Mouse (Mus musculus) cerebellum, adult 2 months (tissue): ENCODE results near the gene Lrcol1. TPM values are rescaled to one million over a fixed set of nuclear protein-coding genes. Genes with fewer than 3 reads are reported as not detected.

Source experiments
- DNase-seq, 2 experiments: peaks; one replicate each; pipeline ENCODE4 v3.0.0; 2021
- H3K27ac ChIP-seq: fragments of 200-500 bp; 2 replicates; pipeline ENCODE4 v1.5.1; 2012; ENCODE audit warnings: low read length, control low read depth, inconsistent platforms; ENCODE audit not compliant: insufficient read depth
- H3K27me3 ChIP-seq: fragments of 200-500 bp; 2 replicates; pipeline ENCODE4 v1.6.1; 2012; ENCODE audit warnings: inconsistent platforms, mild to moderate bottlenecking, low read length, moderate library complexity; ENCODE audit not compliant: control insufficient read depth, insufficient read depth
- H3K4me1 ChIP-seq: fragments of 200-500 bp; 2 replicates; pipeline ENCODE4 v1.6.1; 2011; ENCODE audit warnings: low read length; ENCODE audit not compliant: control insufficient read depth, insufficient read depth
- H3K4me3 ChIP-seq: fragments of 200-500 bp; replicated peaks from 2 replicates; pipeline ENCODE3; 2011; ENCODE audit warnings: mild to moderate bottlenecking, low read depth, low read length, control low read depth; ENCODE audit not compliant: insufficient read depth
- CTCF ChIP-seq: fragments of 200-500 bp; IDR thresholded peaks from 2 replicates; pipeline ENCODE4 v1.5.1; 2011; ENCODE audit warnings: low read depth, mild to moderate bottlenecking, control low read depth, low read length, moderate library complexity, borderline replicate concordance; ENCODE audit not compliant: insufficient read depth
- POLR2A ChIP-seq: fragments of 200-500 bp; IDR thresholded peaks from 2 replicates; pipeline ENCODE4 v1.6.1; 2011; ENCODE audit warnings: low read length, control low read depth, borderline replicate concordance; ENCODE audit not compliant: insufficient read depth
- WGBS: fragments of 180-500 bp; shearing (Covaris S2); methylation state at CpG from one replicate; pipeline ENCODE4 v1.1.7; 2018; 5-methylcytosine and 5-hydroxymethylcytosine counted together
- polyA plus RNA-seq: library from polyadenylated mRNA; depleted of rRNA; stranded (reverse); fragments of >200 nt; gene quantifications from 2 replicates; pipeline ENCODE4 v1.2.3, GENCODE M21; 2012; rRNA removed

The Lrcol1 gene
- polyA plus RNA-seq, 1 experiment = not detected

GRCm38 (mm10) chr5:110387332-110387731 lies 42.8 kb downstream of the Lrcol1 start:
- DNase-seq = no peak
- 56% methylated on average over 8 of the region's 8 CpGs for WGBS
- Histone ChIP-seq H3K27me3 (no peaks in the 10 kb centered on the region), H3K4me3 (peak overlapping the region; percentile 43), H3K27ac (no peak overlapping the region), H3K4me1 (peaks cover 46% of the 10 kb centered on the region)
- TF ChIP-seq POLR2A (no peak), CTCF (no peak)

GRCm38 (mm10) chr5:110390631-110391030 lies 46.1 kb downstream of the Lrcol1 start:
- Histone ChIP-seq H3K27ac (no peak overlapping the region), H3K4me1 (peaks cover 64% of the 10 kb centered on the region), H3K4me3 (no peak overlapping the region), H3K27me3 (no peaks in the 10 kb centered on the region)
- WGBS = 31% methylated on average over 4 of the region's 4 CpGs
- DNase-seq = peak; percentile 73 to 84
- no peak for TF ChIP-seq CTCF
- no peak for TF ChIP-seq POLR2A

GRCm38 (mm10) chr5:110392727-110393126 lies 48.2 kb downstream of the Lrcol1 start:
- TF ChIP-seq POLR2A (no peak), CTCF (no peak)
- Histone ChIP-seq H3K27me3 (no peaks in the 10 kb centered on the region), H3K4me1 (peaks cover 69% of the 10 kb centered on the region), H3K4me3 (no peak overlapping the region), H3K27ac (peak overlapping the region; percentile 51)
- DNase-seq = peak; percentile 82 to 87
- 7% methylated on average over 5 of the region's 5 CpGs for WGBS

- Histone ChIP-seq H3K27me3 (no peaks in the 10 kb centered on the region), H3K4me1 (peaks cover 62% of the 10 kb centered on the region), H3K4me3 (no peak overlapping the region), H3K27ac (peak overlapping the region; percentile 89)
- TF ChIP-seq POLR2A (no peak), CTCF (no peak)
- 14% methylated on average over 5 of the region's 5 CpGs for WGBS
- peak; percentile 86 to 90 for DNase-seq
Observed at GRCm38 (mm10) chr5:110395006-110395661, 50.6 kb downstream of the Lrcol1 start.

- peak; percentile 53 to 70 for DNase-seq
- Histone ChIP-seq H3K27me3 (no peaks in the 10 kb centered on the region), H3K4me3 (no peak overlapping the region), H3K27ac (no peak overlapping the region), H3K4me1 (peaks cover 12% of the 10 kb centered on the region)
- 20% methylated on average over 8 of the region's 8 CpGs for WGBS
- TF ChIP-seq POLR2A (no peak), CTCF (no peak)
Observed at GRCm38 (mm10) chr5:110401101-110401500, 56.6 kb downstream of the Lrcol1 start.

GRCm38 (mm10) chr5:110402557-110402956 lies 58.0 kb downstream of the Lrcol1 start:
- no peak overlapping the region for H3K27ac ChIP-seq
- TF ChIP-seq CTCF = no peak
- TF ChIP-seq POLR2A = no peak
- no peak overlapping the region for H3K4me3 ChIP-seq
- WGBS = 94% methylated on average over 2 of the region's 2 CpGs
- peaks cover 18% of the 10 kb centered on the region for H3K4me1 ChIP-seq
- DNase-seq = no peak
- H3K27me3 ChIP-seq = no peaks in the 10 kb centered on the region

- no peaks in the 10 kb centered on the region for H3K27me3 ChIP-seq
- TF ChIP-seq CTCF (no peak), POLR2A (no peak)
- 54% methylated on average over 3 of the region's 3 CpGs for WGBS
- H3K4me3 ChIP-seq = no peak overlapping the region
- H3K27ac ChIP-seq = no peak overlapping the region
- no peak for DNase-seq
- H3K4me1 ChIP-seq = peaks cover 22% of the 10 kb centered on the region
Observed at GRCm38 (mm10) chr5:110403931-110404330, 59.4 kb downstream of the Lrcol1 start.

Other genes starting within 250 kb of the Lrcol1 start
- gene Plcxd1, start 244.8 kb upstream of the Lrcol1 start, polyA plus RNA-seq = 7.2 and 7.8 TPM in 2 replicates
- gene Gtpbp6, start 236.5 kb upstream of the Lrcol1 start, polyA plus RNA-seq = 145 and 152 TPM in 2 replicates
- 7.0 and 7.5 TPM in 2 replicates for gene Zfp605, start 234.6 kb upstream of the Lrcol1 start, polyA plus RNA-seq
- 100 and 105 TPM in 2 replicates for gene Chfr, start 208.9 kb upstream of the Lrcol1 start, polyA plus RNA-seq
- 21.7 and 22.5 TPM in 2 replicates for gene Golga3, start 168.0 kb upstream of the Lrcol1 start, polyA plus RNA-seq
- gene Ankle2, start 113.7 kb upstream of the Lrcol1 start, polyA plus RNA-seq = 22.8 and 23.5 TPM in 2 replicates
- 39.7 and 41.6 TPM in 2 replicates for gene Pgam5, start 74.8 kb upstream of the Lrcol1 start, polyA plus RNA-seq
- 9.5 and 9.9 TPM in 2 replicates for gene Pxmp2, start 58.5 kb upstream of the Lrcol1 start, polyA plus RNA-seq
- 1.3 and 1.6 TPM in 2 replicates for gene Pole, start 58.4 kb upstream of the Lrcol1 start, polyA plus RNA-seq
- gene P2rx2, start 1.5 kb upstream of the Lrcol1 start, polyA plus RNA-seq = 0.26 and 0.32 TPM in 2 replicates
- 65.4 and 72.7 TPM in 2 replicates for gene Fbrsl1, start 103.8 kb downstream of the Lrcol1 start, polyA plus RNA-seq
- gene Galnt9, start 199.6 kb downstream of the Lrcol1 start, polyA plus RNA-seq = 102 and 107 TPM in 2 replicates